Mouse (Mus musculus): ENCODE data around the gene Rbfox3. TPM values are rescaled to one million over a fixed set of nuclear protein-coding genes. Genes with fewer than 3 reads are reported as not detected.

The Rbfox3 gene
- polyA plus RNA-seq, 1 experiment from 2014 or later: 0.06 TPM

DNA sequence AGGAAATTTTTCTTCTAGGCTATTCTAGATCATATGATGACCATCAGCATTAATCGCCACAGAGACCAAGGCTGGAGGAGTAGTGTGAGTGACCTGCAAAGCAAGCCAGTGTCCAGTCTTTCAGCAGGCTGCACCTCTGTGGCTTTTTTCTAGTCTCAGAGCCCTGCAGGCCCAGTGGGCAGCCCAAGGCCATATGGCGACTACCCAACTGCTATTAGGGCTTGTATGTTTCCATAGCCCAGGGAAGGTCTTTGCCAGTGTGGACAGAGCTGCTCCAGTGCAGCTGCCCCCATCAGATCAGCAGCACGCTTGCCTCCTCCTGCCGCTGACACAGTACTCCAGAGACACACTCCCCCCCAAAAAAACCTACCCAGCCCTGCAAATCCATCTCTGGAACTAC is 290.5 kb downstream of the Rbfox3 start:
- Histone ChIP-seq H3K27me3 (peaks cover 5% of the 10 kb centered on the region; the same call in 1 of the 2 replicates), H3K4me1 (replicated peaks) (no peaks in the 10 kb centered on the region), H3K4me3 (no peak overlapping the region), H3K9me3 (replicated peaks) (no peaks in the 10 kb centered on the region), H3K4me2 (no peak overlapping the region), H3K9ac (no peak overlapping the region), H3K27ac (no peak overlapping the region), H3K36me3 (no peaks in the 10 kb centered on the region)
- WGBS: 72% methylated on average over 4 of the region's 4 CpGs
- no peak for ATAC-seq (replicated peaks; ENCODE audit: insufficient number of reproducible peaks, insufficient read depth, low FRiP score, low read depth)

DNA sequence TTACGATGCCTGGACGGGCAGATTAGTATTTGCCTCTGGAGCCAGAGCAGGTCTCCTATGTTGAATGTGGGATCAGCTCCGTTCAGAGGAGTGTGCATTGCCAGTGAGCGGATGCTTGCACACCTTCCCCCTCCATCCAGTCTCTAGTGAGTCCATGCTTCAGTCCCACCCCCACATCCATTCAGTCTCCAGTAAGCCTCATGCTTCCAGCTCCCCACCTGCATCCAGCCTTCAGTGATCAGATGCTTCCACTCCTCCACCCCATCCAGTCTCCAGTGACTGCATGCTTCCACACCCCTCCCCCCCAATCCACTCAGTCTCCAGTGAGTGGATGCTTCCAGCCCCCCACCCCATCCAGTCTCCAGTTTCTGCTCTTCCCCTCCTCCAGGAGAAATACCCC is 297.3 kb downstream of the Rbfox3 start:
- Histone ChIP-seq H3K36me3 (no peaks in the 10 kb centered on the region), H3K4me1 (replicated peaks) (no peaks in the 10 kb centered on the region), H3K4me3 (no peak overlapping the region), H3K4me2 (no peak overlapping the region), H3K27me3 (peaks cover 30% of the 10 kb centered on the region), H3K9ac (no peak overlapping the region), H3K9me3 (replicated peaks) (no peaks in the 10 kb centered on the region), H3K27ac (no peak overlapping the region)
- ATAC-seq (replicated peaks; ENCODE audit: insufficient number of reproducible peaks, insufficient read depth, low FRiP score, low read depth): no peak
- WGBS: 73% methylated on average over 4 of the region's 4 CpGs

DNA sequence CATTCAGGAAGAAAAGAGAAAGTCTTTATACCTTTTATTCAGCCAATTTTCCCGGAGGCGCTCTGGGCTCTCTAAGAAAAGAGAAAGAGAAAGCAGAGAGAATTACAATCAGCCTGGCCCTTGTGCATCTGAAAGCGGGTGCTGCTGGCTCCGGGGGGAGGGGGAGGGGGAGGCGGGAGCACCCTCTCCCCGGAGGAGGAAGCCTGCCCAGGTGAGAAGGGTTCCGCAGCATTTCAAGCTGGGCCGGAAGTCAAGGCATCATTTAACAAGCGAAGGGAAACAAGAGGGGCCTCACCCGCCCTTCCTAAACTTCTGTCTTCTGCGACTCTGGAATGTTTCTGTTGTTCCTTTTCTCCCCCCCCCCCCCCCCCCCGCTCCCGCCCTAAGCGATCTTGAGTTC is 301.3 kb downstream of the Rbfox3 start:
- H3K36me3 ChIP-seq: no peaks in the 10 kb centered on the region
- ATAC-seq (replicated peaks; ENCODE audit: insufficient number of reproducible peaks, insufficient read depth, low FRiP score, low read depth): no peak
- H3K4me3 ChIP-seq: no peak overlapping the region
- H3K27ac ChIP-seq: no peak overlapping the region
- H3K4me1 ChIP-seq (replicated peaks): no peaks in the 10 kb centered on the region
- no peaks in the 10 kb centered on the region for H3K9me3 ChIP-seq (replicated peaks)
- H3K27me3 ChIP-seq: peaks cover 44% of the 10 kb centered on the region
- H3K9ac ChIP-seq: no peak overlapping the region
- H3K4me2 ChIP-seq: no peak overlapping the region
- 1% methylated on average over 13 of the region's 14 CpGs for WGBS

DNA sequence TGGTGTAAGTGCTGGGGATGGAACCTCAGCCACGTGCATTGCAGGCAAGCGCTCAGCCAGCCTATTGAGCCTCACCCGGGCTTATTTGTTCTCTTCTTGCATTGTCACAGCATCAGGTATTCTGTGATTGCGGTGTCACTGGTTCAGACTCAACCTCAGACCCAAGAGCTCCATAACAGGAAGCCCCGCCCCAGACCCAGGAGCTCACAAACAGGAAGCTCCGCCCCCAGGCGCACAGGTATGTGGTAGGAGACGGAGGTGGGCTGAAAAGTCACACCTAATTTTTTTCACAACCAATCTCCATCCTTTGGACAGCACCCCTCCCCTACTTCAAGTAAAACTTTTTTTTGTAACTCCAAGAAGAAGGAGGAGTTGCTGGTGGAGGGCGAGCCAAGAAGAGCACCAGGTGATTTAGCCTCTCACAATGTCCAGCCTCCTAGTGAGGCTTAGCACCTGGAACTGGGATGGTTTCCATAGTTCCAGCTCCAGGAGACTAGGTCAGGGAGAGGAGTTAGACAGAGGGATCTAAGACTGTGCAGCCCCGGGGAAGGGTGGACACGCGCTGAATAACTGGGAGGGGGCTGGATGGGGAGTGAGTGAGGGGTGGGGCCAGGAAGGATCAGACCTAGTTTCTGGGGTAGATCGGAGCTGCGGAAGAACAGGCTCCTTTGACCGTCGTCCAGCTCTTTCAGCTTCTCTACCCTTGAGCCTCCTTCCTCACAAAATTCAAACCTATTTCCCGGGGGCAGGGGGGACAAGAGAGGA is 302.0 kb downstream of the Rbfox3 start:
- Histone ChIP-seq H3K4me3 (no peak overlapping the region), H3K36me3 (no peaks in the 10 kb centered on the region), H3K4me1 (replicated peaks) (no peaks in the 10 kb centered on the region), H3K9me3 (replicated peaks) (no peaks in the 10 kb centered on the region), H3K4me2 (no peak overlapping the region), H3K27me3 (peaks cover 42% of the 10 kb centered on the region), H3K27ac (no peak overlapping the region), H3K9ac (no peak overlapping the region)
- no peak for ATAC-seq (replicated peaks; ENCODE audit: insufficient number of reproducible peaks, insufficient read depth, low FRiP score, low read depth)
- 9% methylated on average over 17 of the region's 17 CpGs for WGBS

DNA sequence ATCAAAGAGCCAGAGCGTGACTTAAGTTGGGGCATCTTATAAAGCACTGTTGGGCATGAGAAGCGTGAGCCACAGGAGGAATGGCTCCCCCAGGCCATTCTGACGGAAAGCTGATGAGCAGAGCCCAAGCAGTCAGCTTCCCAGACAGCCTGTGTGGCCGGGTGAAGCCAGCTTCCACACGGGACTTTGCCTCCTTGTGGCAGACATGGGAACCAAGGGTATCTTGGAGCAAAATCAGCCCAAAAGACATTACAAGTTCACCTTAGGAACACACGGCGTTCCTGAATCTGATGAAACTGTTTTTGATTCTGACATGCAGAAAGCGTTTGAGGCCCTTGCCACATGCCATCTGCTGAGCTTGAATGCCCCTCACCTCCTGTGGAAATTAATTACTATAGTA is 303.5 kb downstream of the Rbfox3 start:
- no peaks in the 10 kb centered on the region for H3K4me1 ChIP-seq (replicated peaks)
- 47% methylated on average over 8 of the region's 8 CpGs for WGBS
- H3K4me3 ChIP-seq: no peak overlapping the region
- no peaks in the 10 kb centered on the region for H3K36me3 ChIP-seq
- peaks cover 45% of the 10 kb centered on the region for H3K27me3 ChIP-seq
- H3K4me2 ChIP-seq: no peak overlapping the region
- no peaks in the 10 kb centered on the region for H3K9me3 ChIP-seq (replicated peaks)
- H3K9ac ChIP-seq: no peak overlapping the region
- no peak overlapping the region for H3K27ac ChIP-seq
- ATAC-seq (replicated peaks; ENCODE audit: insufficient number of reproducible peaks, insufficient read depth, low FRiP score, low read depth): no peak

DNA sequence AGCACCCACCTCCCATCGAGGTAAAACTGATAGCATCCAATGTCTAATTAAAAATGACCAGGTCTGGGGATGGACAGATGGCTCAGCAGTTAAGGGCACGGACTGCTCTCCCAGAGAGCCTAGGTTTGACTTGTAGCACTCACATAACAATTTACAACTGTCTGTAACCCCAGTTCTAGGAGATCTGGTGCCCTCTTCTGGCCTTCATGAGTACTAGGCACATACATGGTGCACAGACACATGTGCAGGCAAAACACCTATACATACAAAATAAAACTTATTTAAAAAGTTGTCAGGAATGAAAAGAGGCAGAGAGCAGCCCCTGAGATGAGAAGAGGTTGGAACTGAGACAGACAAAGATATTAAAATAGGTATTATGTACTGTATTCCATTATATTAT is 305.8 kb downstream of the Rbfox3 start:
- Histone ChIP-seq H3K27ac (no peak overlapping the region), H3K4me2 (no peak overlapping the region), H3K4me3 (no peak overlapping the region), H3K27me3 (peaks cover 40% of the 10 kb centered on the region), H3K36me3 (no peaks in the 10 kb centered on the region), H3K9ac (no peak overlapping the region), H3K4me1 (replicated peaks) (no peaks in the 10 kb centered on the region), H3K9me3 (replicated peaks) (no peaks in the 10 kb centered on the region)
- no peak for ATAC-seq (replicated peaks; ENCODE audit: insufficient number of reproducible peaks, insufficient read depth, low FRiP score, low read depth)
- 68% methylated on average over 2 of the region's 2 CpGs for WGBS

DNA sequence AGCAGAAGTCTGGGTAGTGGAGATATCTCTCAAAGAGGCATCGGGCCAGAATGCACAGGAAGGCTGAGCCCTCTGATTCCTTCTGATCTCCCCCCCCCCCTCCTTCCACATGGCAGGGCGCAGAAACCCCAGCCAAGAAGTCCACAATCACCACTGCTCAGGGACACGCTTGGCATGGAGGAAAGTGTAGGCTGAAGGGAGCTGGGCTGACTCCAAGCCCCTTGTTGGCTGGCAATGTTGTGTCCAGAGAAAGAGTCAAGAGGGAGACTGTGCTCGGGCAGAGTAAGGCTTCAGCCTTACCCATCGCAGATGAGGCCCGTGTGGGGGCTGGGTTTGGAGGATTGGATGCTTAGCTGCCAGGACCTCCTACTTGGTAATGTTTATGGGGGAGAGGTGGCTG is 307.2 kb downstream of the Rbfox3 start:
- no peak overlapping the region for H3K4me2 ChIP-seq
- no peak overlapping the region for H3K4me3 ChIP-seq
- peaks cover 37% of the 10 kb centered on the region for H3K27me3 ChIP-seq
- ATAC-seq (replicated peaks; ENCODE audit: insufficient number of reproducible peaks, insufficient read depth, low FRiP score, low read depth): no peak
- no peaks in the 10 kb centered on the region for H3K36me3 ChIP-seq
- WGBS: 63% methylated on average over 6 of the region's 6 CpGs
- no peaks in the 10 kb centered on the region for H3K9me3 ChIP-seq (replicated peaks)
- H3K9ac ChIP-seq: no peak overlapping the region
- no peak overlapping the region for H3K27ac ChIP-seq
- no peaks in the 10 kb centered on the region for H3K4me1 ChIP-seq (replicated peaks)

DNA sequence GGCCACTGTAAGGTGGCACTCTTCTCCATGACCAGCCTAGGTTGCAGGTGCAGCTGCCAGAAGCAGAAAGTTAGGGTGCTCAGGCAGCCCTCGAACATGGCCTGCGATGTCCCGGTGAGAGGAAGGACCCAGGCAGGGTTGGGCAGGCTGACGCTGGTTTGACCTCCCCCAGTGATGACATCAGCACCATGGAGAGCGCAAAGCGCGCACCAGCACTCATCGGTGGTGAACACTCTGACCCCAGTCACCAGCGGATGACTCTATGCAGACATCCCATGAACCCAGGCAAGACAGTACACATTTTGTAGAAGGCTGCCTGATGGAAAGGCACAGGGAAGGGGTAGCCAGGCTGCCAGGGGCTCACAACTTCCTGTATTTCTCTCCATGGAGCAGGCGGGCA is 308.3 kb downstream of the Rbfox3 start:
- Histone ChIP-seq H3K9me3 (replicated peaks) (no peaks in the 10 kb centered on the region), H3K9ac (no peak overlapping the region), H3K27ac (no peak overlapping the region), H3K36me3 (no peaks in the 10 kb centered on the region), H3K27me3 (peaks cover 36% of the 10 kb centered on the region), H3K4me1 (replicated peaks) (no peaks in the 10 kb centered on the region), H3K4me2 (no peak overlapping the region), H3K4me3 (no peak overlapping the region)
- 6% methylated on average over 10 of the region's 10 CpGs for WGBS
- ATAC-seq (replicated peaks; ENCODE audit: insufficient number of reproducible peaks, insufficient read depth, low FRiP score, low read depth): no peak; the same call in 1 of the 2 replicates

DNA sequence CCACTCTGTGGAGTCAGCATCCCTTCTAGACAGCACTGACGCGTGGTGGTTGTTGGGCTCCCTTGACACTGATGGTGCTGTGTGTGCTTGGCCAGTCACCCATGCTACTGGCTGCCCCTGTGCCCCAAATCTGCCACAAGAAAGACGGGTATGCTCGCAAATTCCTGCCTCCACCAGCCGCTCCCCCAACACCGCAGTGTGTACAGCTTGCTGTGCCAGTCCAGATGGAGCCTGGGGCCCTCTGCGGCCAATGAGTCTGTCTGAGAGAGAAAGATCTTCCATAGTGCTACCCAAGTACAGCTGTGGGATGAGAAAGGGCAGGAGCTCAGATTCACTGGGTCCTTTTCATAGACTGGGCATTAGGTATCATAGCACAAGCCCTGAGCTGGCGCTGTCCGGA is 309.9 kb downstream of the Rbfox3 start:
- peaks cover 38% of the 10 kb centered on the region for H3K27me3 ChIP-seq
- no peaks in the 10 kb centered on the region for H3K9me3 ChIP-seq (replicated peaks)
- H3K4me2 ChIP-seq: no peak overlapping the region
- no peak overlapping the region for H3K4me3 ChIP-seq
- no peaks in the 10 kb centered on the region for H3K36me3 ChIP-seq
- no peak overlapping the region for H3K9ac ChIP-seq
- WGBS: 51% methylated on average over 9 of the region's 9 CpGs
- no peak overlapping the region for H3K27ac ChIP-seq
- no peak for ATAC-seq (replicated peaks; ENCODE audit: insufficient number of reproducible peaks, insufficient read depth, low FRiP score, low read depth)
- H3K4me1 ChIP-seq (replicated peaks): no peaks in the 10 kb centered on the region

DNA sequence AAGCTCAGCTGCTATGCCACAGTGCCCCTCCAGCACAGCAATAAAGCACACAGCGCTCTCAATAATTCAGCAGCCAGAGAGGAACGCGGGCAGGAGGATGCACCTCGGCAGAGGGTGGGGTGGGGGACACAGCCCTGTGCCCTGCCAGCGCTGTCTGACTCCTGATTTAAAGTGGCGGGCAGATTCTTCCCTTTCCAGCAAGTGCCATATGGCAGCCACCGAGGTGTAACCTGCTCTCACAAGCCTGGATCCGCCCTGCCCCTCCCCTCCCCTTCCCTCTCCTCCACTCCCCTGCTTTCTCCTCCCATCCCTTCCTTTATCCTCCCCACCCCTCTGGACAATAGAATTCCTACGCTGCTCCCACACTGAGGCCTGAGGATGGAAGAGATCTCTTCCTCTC is 311.2 kb downstream of the Rbfox3 start:
- Histone ChIP-seq H3K4me2 (no peak overlapping the region), H3K27ac (no peak overlapping the region), H3K27me3 (peaks cover 36% of the 10 kb centered on the region), H3K4me3 (no peak overlapping the region), H3K9me3 (replicated peaks) (no peaks in the 10 kb centered on the region), H3K4me1 (replicated peaks) (no peaks in the 10 kb centered on the region), H3K9ac (no peak overlapping the region), H3K36me3 (no peaks in the 10 kb centered on the region)
- 3% methylated on average over 9 of the region's 9 CpGs for WGBS
- ATAC-seq (replicated peaks; ENCODE audit: insufficient number of reproducible peaks, insufficient read depth, low FRiP score, low read depth): no peak

DNA sequence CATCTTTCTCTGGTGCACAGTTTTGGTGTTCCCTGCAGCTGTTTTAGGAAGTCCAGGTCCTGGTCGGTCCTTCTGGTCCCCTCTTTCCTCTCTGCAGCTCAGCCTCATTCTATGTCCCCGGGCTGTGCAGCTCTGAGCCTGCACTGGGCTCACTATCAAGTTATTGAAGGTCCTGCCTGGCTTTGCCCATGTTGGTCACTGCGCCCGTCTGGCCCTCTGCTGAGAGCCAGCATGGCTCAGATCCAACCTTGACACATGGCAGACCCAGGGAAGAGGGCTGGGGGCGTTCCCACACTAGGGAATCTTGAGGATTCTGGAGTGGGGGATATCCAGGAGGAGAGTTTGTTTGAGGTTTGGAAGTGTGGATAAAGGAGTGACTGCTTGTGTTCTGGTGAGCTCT is 312.7 kb downstream of the Rbfox3 start:
- ATAC-seq (replicated peaks; ENCODE audit: insufficient number of reproducible peaks, insufficient read depth, low FRiP score, low read depth): no peak
- H3K27me3 ChIP-seq: peaks cover 36% of the 10 kb centered on the region

DNA sequence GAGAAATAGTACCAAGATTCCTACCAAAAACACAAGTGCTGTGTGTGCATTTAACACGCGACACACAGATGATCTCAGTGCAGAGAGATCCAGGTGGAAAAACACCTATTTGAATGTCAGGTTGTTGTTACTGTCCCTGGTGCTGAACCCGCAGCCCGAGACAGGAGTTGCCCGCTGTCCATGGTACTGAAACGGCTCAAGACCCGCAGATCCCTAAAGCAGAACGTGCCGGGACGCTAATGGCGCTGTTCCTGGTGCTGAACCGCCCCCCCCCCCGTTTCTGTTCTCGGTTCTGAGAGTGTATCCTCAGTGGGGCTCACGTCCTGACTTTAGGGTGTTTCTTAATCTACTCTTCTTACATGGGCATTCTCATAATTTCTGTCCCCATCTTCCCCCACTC is 326.6 kb downstream of the Rbfox3 start:
- 5% methylated on average over 15 of the region's 15 CpGs for WGBS
- no peak overlapping the region for H3K4me2 ChIP-seq
- ATAC-seq (replicated peaks; ENCODE audit: insufficient number of reproducible peaks, insufficient read depth, low FRiP score, low read depth): no peak
- no peaks in the 10 kb centered on the region for H3K27me3 ChIP-seq
- no peaks in the 10 kb centered on the region for H3K4me1 ChIP-seq (replicated peaks)
- H3K9me3 ChIP-seq (replicated peaks): no peaks in the 10 kb centered on the region
- H3K36me3 ChIP-seq: no peaks in the 10 kb centered on the region
- H3K27ac ChIP-seq: no peak overlapping the region
- H3K4me3 ChIP-seq: no peak overlapping the region
- no peak overlapping the region for H3K9ac ChIP-seq

More for the DNA sequence above, 312.7 kb downstream of the Rbfox3 start:
- Histone ChIP-seq H3K36me3 (no peaks in the 10 kb centered on the region), H3K9ac (no peak overlapping the region), H3K9me3 (replicated peaks) (no peaks in the 10 kb centered on the region), H3K4me1 (replicated peaks) (no peaks in the 10 kb centered on the region), H3K4me2 (no peak overlapping the region), H3K27ac (no peak overlapping the region), H3K4me3 (no peak overlapping the region)
- WGBS: 56% methylated on average over 5 of the region's 5 CpGs
